36 mouse cellular contexts compared by ENCODE assay signal in genomic region chr4:141433191-141433590, GRCm38 (mm10). TPM values are rescaled to one million over a fixed set of nuclear protein-coding genes. Genes with fewer than 3 reads are reported as not detected.
DNase-seq lines count a peak whose midpoint lies in the region; ATAC-seq and TF ChIP-seq lines count a peak whose summit lies in the region.
"Had no signal": no experiment of that assay in that cellular context is flagged by ENCODE, and none has a peak within 500 bp of the region (broad histone marks: within the 10 kb centered on the region; RNA-seq: fewer than 3 reads in every experiment).

No protein-coding gene starts in this region.

- peaks cover 3% of the 10 kb centered on the region for H3K4me1 ChIP-seq in ES-Bruce4 (ENCODE audit: control insufficient read depth, insufficient read depth, low read length)
- H3K4me1 ChIP-seq in neural tube, embryonic 15.5 days, result no peaks in the 10 kb centered on the region
- H3K4me1 ChIP-seq: embryonic facial prominence, embryonic 10.5 days; embryonic facial prominence, embryonic 13.5 days; forebrain, embryonic 12.5 days; forebrain, embryonic 15.5 days; hindbrain, embryonic 12.5 days; hindbrain, embryonic 15.5 days had no signal

- DNase-seq in layer of hippocampus, adult 2 months (ENCODE audit: low spot score in 2 of 2), result no peak
- no peak for DNase-seq in layer of hippocampus, postnatal 36 days
- peak; percentile 90 for DNase-seq in ZHBTc4 (ENCODE audit: low read depth, low spot score)
- no peak for DNase-seq in cerebellum, postnatal 10 days
- no peak for DNase-seq in cerebellum, adult 18-20 months
- DNase-seq: adrenal gland, adult 8-10 months; adrenal gland, postnatal 25 days; B cell, adult 2 months; cerebellum, adult 9-11 months; embryo, embryonic 11 days; gastrocnemius, postnatal 10 days; gastrocnemius, postnatal 36 days; heart, adult 2 months had no signal

- TF ChIP-seq CTCF in layer of hippocampus, adult 2 months (conservative IDR thresholded peaks at IDR 0.05), result no peak
- no peak for TF ChIP-seq CTCF in ES-Bruce4 (IDR thresholded peaks at IDR 0.05; ENCODE audit: low read depth, low read length)

- ATAC-seq in neural tube, embryonic 15.5 days (ENCODE audit: low FRiP score), result no peak
- ATAC-seq: activated CD4-positive, CD25-positive, alpha-beta regulatory T cell, adult 4 months; forebrain, embryonic 15.5 days; Patski had no signal

- H3K9ac ChIP-seq in ES-Bruce4 (ENCODE audit: low read depth, poor library complexity, severe bottlenecking), result no peak overlapping the region
- no peak overlapping the region for H3K9ac ChIP-seq in neural tube, embryonic 15.5 days (replicated peaks)
- H3K9ac ChIP-seq: embryonic facial prominence, embryonic 13.5 days; forebrain, embryonic 12.5 days; forebrain, embryonic 15.5 days; hindbrain, embryonic 12.5 days; hindbrain, embryonic 15.5 days had no signal

- H3K27me3 ChIP-seq in ES-Bruce4 (ENCODE audit: control insufficient read depth, insufficient read depth, low read length, poor library complexity, severe bottlenecking), result no peaks in the 10 kb centered on the region
- no peaks in the 10 kb centered on the region for H3K27me3 ChIP-seq in neural tube, embryonic 15.5 days (replicated peaks)
- H3K27me3 ChIP-seq: CH12.LX; embryonic facial prominence, embryonic 13.5 days; forebrain, embryonic 12.5 days; forebrain, embryonic 15.5 days; hindbrain, embryonic 15.5 days; Patski had no signal

- no peaks in the 10 kb centered on the region for H3K36me3 ChIP-seq in ES-Bruce4 (ENCODE audit: control insufficient read depth, insufficient read depth, low read length, poor library complexity, severe bottlenecking)
- no peaks in the 10 kb centered on the region for H3K36me3 ChIP-seq in neural tube, embryonic 15.5 days
- H3K36me3 ChIP-seq: embryonic facial prominence, embryonic 10.5 days; embryonic facial prominence, embryonic 13.5 days; forebrain, embryonic 12.5 days; forebrain, embryonic 15.5 days; G1E; hindbrain, embryonic 12.5 days; hindbrain, embryonic 15.5 days had no signal

- no peak for TF ChIP-seq EP300 in ES-Bruce4 (IDR thresholded peaks at IDR 0.05; ENCODE audit: insufficient read depth, low read depth, low read length)

- peak overlapping the region; percentile 18; the same call in 1 of the 2 replicates for H3K4me3 ChIP-seq in layer of hippocampus, adult 2 months
- H3K4me3 ChIP-seq in ES-Bruce4 (ENCODE audit: low read depth, low read length), result peak overlapping the region; percentile 14; the same call in 1 of the 2 replicates
- H3K4me3 ChIP-seq in neural tube, embryonic 15.5 days (replicated peaks), result no peak overlapping the region
- H3K4me3 ChIP-seq: embryonic facial prominence, embryonic 10.5 days; embryonic facial prominence, embryonic 13.5 days; erythroblast, embryonic 14.5 days; forebrain, embryonic 12.5 days; forebrain, embryonic 15.5 days; heart, adult 2 months; hindbrain, embryonic 12.5 days; hindbrain, embryonic 15.5 days had no signal

- H3K27ac ChIP-seq in layer of hippocampus, adult 2 months, result peak overlapping the region; percentile 46; the same call in 1 of the 2 replicates
- no peak overlapping the region for H3K27ac ChIP-seq in ES-Bruce4 (ENCODE audit: insufficient read depth, low read length)
- H3K27ac ChIP-seq in neural tube, embryonic 15.5 days (replicated peaks), result no peak overlapping the region
- H3K27ac ChIP-seq: embryonic facial prominence, embryonic 10.5 days; embryonic facial prominence, embryonic 13.5 days; forebrain, embryonic 12.5 days; forebrain, embryonic 15.5 days; heart, adult 2 months; hindbrain, embryonic 12.5 days; hindbrain, embryonic 15.5 days had no signal

- H3K9me3 ChIP-seq in ES-Bruce4 (replicated peaks; ENCODE audit: control insufficient read depth, insufficient read depth, low read length, poor library complexity, severe bottlenecking), result no peaks in the 10 kb centered on the region
- no peaks in the 10 kb centered on the region for H3K9me3 ChIP-seq in neural tube, embryonic 15.5 days (replicated peaks)
- H3K9me3 ChIP-seq: embryonic facial prominence, embryonic 10.5 days; embryonic facial prominence, embryonic 13.5 days; forebrain, embryonic 12.5 days; forebrain, embryonic 15.5 days; G1E; hindbrain, embryonic 12.5 days; hindbrain, embryonic 15.5 days had no signal

- 84% methylated on average over 18 of the region's 18 CpGs for WGBS in neural tube, embryonic 15.5 days

- TF ChIP-seq POLR2A in ES-Bruce4 (IDR thresholded peaks at IDR 0.05; ENCODE audit: insufficient read depth, low read length), result no peak

- no peak overlapping the region for H3K4me2 ChIP-seq in neural tube, embryonic 15.5 days
- H3K4me2 ChIP-seq: embryonic facial prominence, embryonic 13.5 days; forebrain, embryonic 12.5 days; forebrain, embryonic 15.5 days; heart, embryonic 11.5 days; hindbrain, embryonic 12.5 days; hindbrain, embryonic 15.5 days had no signal

RNA-seq across cellular contexts. Expression of gene Srarp, which starts 2.7 kb away (rescaled TPM):
- total RNA-seq in layer of hippocampus, adult 2 months (2021), result 1 to 10 TPM; 4.1 to 5.3 TPM
- 1 to 10 TPM; 4.7 to 5.1 TPM for total RNA-seq in layer of hippocampus, postnatal 36 days (2021)
- not detected in 2 replicates for polyA plus RNA-seq in ES-Bruce4 (2011; ENCODE audit: insufficient read depth, insufficient read length, low read depth, missing spikeins)
- 0.27 and 0.58 TPM in 2 replicates for polyA plus RNA-seq in neural tube, embryonic 15.5 days (2015; fragmentation: Nextera tagmentation; extraction: Ambion mirVana)
- total RNA-seq: adrenal gland, postnatal 25 days; CH12.LX; G1E; gastrocnemius, postnatal 10 days; granulocyte monocyte progenitor cell, adult 5-6 weeks; hematopoietic stem cell, adult 5-6 weeks had no signal
- polyA plus RNA-seq: activated CD4-positive, CD25-positive, alpha-beta regulatory T cell, adult 4 months; embryonic facial prominence, embryonic 10.5 days; embryonic facial prominence, embryonic 13.5 days; erythroblast, embryonic 14.5 days; forebrain, embryonic 12.5 days; forebrain, embryonic 15.5 days; G1E; heart, embryonic 11.5 days; heart, embryonic 14.5 days; heart, postnatal 0 days; hindbrain, embryonic 12.5 days; intestine, embryonic 14.5 days had no signal

RNA-seq across cellular contexts. Expression of gene Zbtb17, which starts 11.3 kb away (rescaled TPM):
- 10 to 100 TPM; 33.8 to 34.6 TPM for total RNA-seq in layer of hippocampus, adult 2 months (2021)
- 10 to 100 TPM; 34.1 to 34.9 TPM for total RNA-seq in layer of hippocampus, postnatal 36 days (2021)
- polyA plus RNA-seq in ES-Bruce4 (2011; ENCODE audit: insufficient read depth, insufficient read length, low read depth, missing spikeins), result 16.4 and 17.1 TPM in 2 replicates
- polyA plus RNA-seq in neural tube, embryonic 15.5 days (2015; fragmentation: Nextera tagmentation; extraction: Ambion mirVana), result 34.8 and 34.9 TPM in 2 replicates

RNA-seq across cellular contexts. Expression of gene Hspb7, which starts 12.6 kb away (rescaled TPM):
- total RNA-seq in layer of hippocampus, adult 2 months (2021), result under 1 TPM in 1 of 2 experiments, not detected in 1; 0.12 TPM
- total RNA-seq in layer of hippocampus, postnatal 36 days (2021), result not detected
- polyA plus RNA-seq in ES-Bruce4 (2011; ENCODE audit: insufficient read depth, insufficient read length, low read depth, missing spikeins), result 0.40 TPM in 1 of 2 replicates, not detected in the other
- 0.31 and 1.0 TPM in 2 replicates for polyA plus RNA-seq in neural tube, embryonic 15.5 days (2015; fragmentation: Nextera tagmentation; extraction: Ambion mirVana)
- total RNA-seq: G1E; granulocyte monocyte progenitor cell, adult 5-6 weeks had no signal
- polyA plus RNA-seq: activated CD4-positive, CD25-positive, alpha-beta regulatory T cell, adult 4 months; embryonic facial prominence, embryonic 10.5 days; embryonic facial prominence, embryonic 13.5 days; erythroblast, embryonic 14.5 days; forebrain, embryonic 12.5 days; forebrain, embryonic 15.5 days; G1E; hindbrain, embryonic 12.5 days; hindbrain, embryonic 15.5 days had no signal

RNA-seq across cellular contexts. Expression of gene Clcnkb, which starts 17.4 kb away (rescaled TPM):
- total RNA-seq in layer of hippocampus, adult 2 months (2021), result not detected
- total RNA-seq in layer of hippocampus, postnatal 36 days (2021), result not detected
- 1.0 and 1.5 TPM in 2 replicates for polyA plus RNA-seq in ES-Bruce4 (2011; ENCODE audit: insufficient read depth, insufficient read length, low read depth, missing spikeins)
- 0.27 TPM in 1 of 2 replicates, not detected in the other for polyA plus RNA-seq in neural tube, embryonic 15.5 days (2015; fragmentation: Nextera tagmentation; extraction: Ambion mirVana)
- total RNA-seq: adrenal gland, adult 8-10 months; adrenal gland, postnatal 25 days; granulocyte monocyte progenitor cell, adult 5-6 weeks; hematopoietic stem cell, adult 5-6 weeks had no signal
- polyA plus RNA-seq: activated CD4-positive, CD25-positive, alpha-beta regulatory T cell, adult 4 months; cerebellum, adult 2 months; cortical plate, adult 2 months; embryonic facial prominence, embryonic 13.5 days; erythroblast, embryonic 14.5 days; forebrain, embryonic 12.5 days; forebrain, embryonic 15.5 days; G1E; hindbrain, embryonic 12.5 days; hindbrain, embryonic 15.5 days had no signal

RNA-seq across cellular contexts. Expression of gene Clcnka, which starts 34.7 kb away (rescaled TPM):
- not detected for total RNA-seq in layer of hippocampus, adult 2 months (2021)
- not detected for total RNA-seq in layer of hippocampus, postnatal 36 days (2021)
- polyA plus RNA-seq in ES-Bruce4 (2011; ENCODE audit: insufficient read depth, insufficient read length, low read depth, missing spikeins), result not detected in 2 replicates
- 0.33 TPM in 1 of 2 replicates, not detected in the other for polyA plus RNA-seq in neural tube, embryonic 15.5 days (2015; fragmentation: Nextera tagmentation; extraction: Ambion mirVana)
- total RNA-seq: adrenal gland, adult 8-10 months; adrenal gland, postnatal 25 days; CH12.LX; G1E; gastrocnemius, adult 18-20 months; granulocyte monocyte progenitor cell, adult 5-6 weeks; heart, adult 2 months; heart, postnatal 25 days; hematopoietic stem cell, adult 5-6 weeks had no signal
- polyA plus RNA-seq: activated CD4-positive, CD25-positive, alpha-beta regulatory T cell, adult 4 months; cerebellum, adult 2 months; cortical plate, adult 2 months; erythroblast, embryonic 14.5 days; forebrain, embryonic 12.5 days; forebrain, embryonic 15.5 days; G1E; heart, embryonic 14.5 days; heart, postnatal 0 days; intestine, embryonic 14.5 days had no signal
